Mouse (Mus musculus) cortical plate, adult 2 months (tissue): ENCODE measurements around the gene Pam16. TPM values are rescaled to one million over a fixed set of nuclear protein-coding genes. Genes with fewer than 3 reads are reported as not detected.
A peak's percentile ranks its signal among the peaks of the same experiment; 100 is the strongest.

Source experiments
- H3K27ac ChIP-seq: fragments of 200-500 bp; 2 replicates; pipeline ENCODE4 v1.5.1; 2012; ENCODE audit warnings: low read length, control low read depth, inconsistent platforms; ENCODE audit not compliant: insufficient read depth
- H3K4me1 ChIP-seq: fragments of 200-500 bp; 2 replicates; pipeline ENCODE4 v1.6.1; 2011; ENCODE audit warnings: low read length; ENCODE audit not compliant: control insufficient read depth, insufficient read depth
- H3K4me3 ChIP-seq: fragments of 200-500 bp; 2 replicates; pipeline ENCODE4 v1.5.1; 2011; ENCODE audit warnings: mild to moderate bottlenecking, low read length, control low read depth; ENCODE audit not compliant: insufficient read depth
- CTCF ChIP-seq: fragments of 200-500 bp; IDR thresholded peaks from 2 replicates; pipeline ENCODE4 v1.5.1; 2011; ENCODE audit warnings: mild to moderate bottlenecking, control low read depth, low read length; ENCODE audit not compliant: insufficient read depth; ENCODE audit errors: extremely low read depth
- POLR2A ChIP-seq: fragments of 200-500 bp; IDR thresholded peaks from 2 replicates; pipeline ENCODE4 v1.6.1; 2011; ENCODE audit warnings: mild to moderate bottlenecking, low read length, control low read depth; ENCODE audit not compliant: insufficient read depth; ENCODE audit errors: extremely low read depth
- polyA plus RNA-seq: library from polyadenylated mRNA; depleted of rRNA; stranded (reverse); fragments of >200 nt; gene quantifications from 2 replicates; pipeline ENCODE4 v1.2.3, GENCODE M21; 2012; rRNA removed

Gene Pam16
- polyA plus RNA-seq, 1 experiment: 101 TPM

GRCm38 (mm10) chr16:4570737-4571136 is 54.1 kb downstream of the Pam16 start:
- no peak overlapping the region for H3K27ac ChIP-seq
- H3K4me3 ChIP-seq: no peak overlapping the region
- no peaks in the 10 kb centered on the region for H3K4me1 ChIP-seq
- no peak for TF ChIP-seq CTCF
- TF ChIP-seq POLR2A: no peak

DNA sequence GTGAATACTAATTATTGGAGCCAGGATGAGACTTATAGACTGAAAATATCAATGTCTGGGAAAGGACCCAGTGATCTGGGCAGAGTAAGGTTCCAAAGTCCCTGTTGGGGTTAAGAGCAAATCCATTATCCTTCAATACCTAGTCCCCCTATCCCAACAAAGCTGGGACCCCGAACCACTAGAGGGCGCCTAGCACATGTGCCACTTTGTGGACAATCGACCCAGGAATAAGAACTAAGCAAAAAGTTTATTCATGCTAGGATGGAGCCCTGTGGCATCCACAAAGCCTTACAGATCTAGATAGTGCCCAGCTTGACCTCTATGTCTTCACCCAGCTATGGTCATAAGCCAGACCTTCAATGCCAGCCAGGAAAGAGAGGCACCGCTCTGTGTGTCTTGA is 56.9 kb downstream of the Pam16 start:
- no peaks in the 10 kb centered on the region for H3K4me1 ChIP-seq
- no peak overlapping the region for H3K27ac ChIP-seq
- TF ChIP-seq POLR2A (no peak), CTCF (peak; percentile 79)
- no peak overlapping the region for H3K4me3 ChIP-seq

Other genes with a start within 250 kb of the Pam16 start
- 29.7 and 33.1 TPM in 2 replicates for gene Adcy9, start 204.5 kb downstream of the Pam16 start, polyA plus RNA-seq
- gene Srl, start 83.2 kb downstream of the Pam16 start, polyA plus RNA-seq: 7.4 and 9.6 TPM in 2 replicates
- 3.9 and 5.0 TPM in 2 replicates for gene Tfap4, start 65.1 kb downstream of the Pam16 start, polyA plus RNA-seq
- gene Glis2, start 30.3 kb downstream of the Pam16 start, polyA plus RNA-seq: 17.3 and 22.1 TPM in 2 replicates
- gene Vasn, start 15.0 kb upstream of the Pam16 start, polyA plus RNA-seq: 10.1 and 11.2 TPM in 2 replicates
- 48.8 and 50.6 TPM in 2 replicates for gene Dnaja3, start 15.0 kb upstream of the Pam16 start, polyA plus RNA-seq
- 103 and 104 TPM in 2 replicates for gene Coro7, start 54.8 kb upstream of the Pam16 start, polyA plus RNA-seq
- gene Nmral1, start 94.4 kb upstream of the Pam16 start, polyA plus RNA-seq: 25.5 and 25.7 TPM in 2 replicates
- 108 TPM in 2 replicates for gene Hmox2, start 101.4 kb upstream of the Pam16 start, polyA plus RNA-seq
- 203 and 214 TPM in 2 replicates for gene Cdip1, start 165.3 kb upstream of the Pam16 start, polyA plus RNA-seq
- gene 4930562C15Rik, start 210.4 kb upstream of the Pam16 start, polyA plus RNA-seq: not detected in 2 replicates